9 mouse cellular contexts compared by ENCODE assay signal in the genomic region with DNA sequence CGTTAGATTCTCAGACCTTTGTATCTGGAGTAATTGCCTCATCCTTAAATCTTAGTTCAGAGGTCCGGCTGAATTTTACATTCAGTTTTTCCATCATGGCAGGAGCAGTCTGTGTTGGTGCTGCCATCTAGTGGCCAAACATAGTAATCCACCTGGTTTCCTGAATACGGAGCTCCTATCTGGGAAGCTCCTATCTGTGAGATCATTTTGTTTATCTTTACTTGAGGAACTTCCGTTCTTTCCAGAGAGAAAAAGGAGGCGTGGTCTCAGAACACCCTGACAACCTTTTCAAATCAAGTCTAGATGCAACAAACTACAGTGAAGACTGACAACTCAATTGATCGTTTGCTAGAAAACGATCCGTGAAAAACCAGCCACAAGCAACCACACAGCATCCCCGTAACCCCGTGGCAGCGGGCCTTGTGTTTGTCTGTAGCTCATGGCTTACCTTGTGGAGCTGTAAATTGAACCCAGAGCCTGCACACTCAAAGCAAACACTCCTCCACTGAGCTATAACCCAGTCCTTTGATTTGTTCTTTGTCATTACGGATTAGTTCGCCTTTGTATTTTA. TPM values are rescaled to one million over a fixed set of nuclear protein-coding genes. Genes with fewer than 3 reads are reported as not detected.
DNase-seq lines count a peak whose midpoint lies in the region; ATAC-seq and TF ChIP-seq lines count a peak whose summit lies in the region.
"Had no signal": no experiment of that assay in that cellular context is flagged by ENCODE, and none has a peak within 500 bp of the region (broad histone marks: within the 10 kb centered on the region; RNA-seq: fewer than 3 reads in every experiment).

No protein-coding gene starts in this region.

- no peak overlapping the region for H3K4me2 ChIP-seq in forebrain, embryonic 11.5 days (ENCODE audit: low read depth, low read length, severe bottlenecking)
- H3K4me2 ChIP-seq in hindbrain, embryonic 13.5 days = no peak overlapping the region
- H3K4me2 ChIP-seq in lung, postnatal 0 days (replicated peaks; ENCODE audit: low read depth, low read length) = no peak overlapping the region
- H3K4me2 ChIP-seq: limb, embryonic 15.5 days had no signal

- H3K4me1 ChIP-seq in forebrain, embryonic 11.5 days (replicated peaks; ENCODE audit: control insufficient read depth, insufficient read depth, low read length) = no peaks in the 10 kb centered on the region
- H3K4me1 ChIP-seq in hindbrain, embryonic 13.5 days (replicated peaks) = no peaks in the 10 kb centered on the region
- no peaks in the 10 kb centered on the region for H3K4me1 ChIP-seq in lung, postnatal 0 days (ENCODE audit: insufficient read depth, low read depth, low read length)
- H3K4me1 ChIP-seq: limb, embryonic 15.5 days had no signal

- 47% methylated on average over 13 of the region's 13 CpGs for WGBS in forebrain, embryonic 11.5 days
- WGBS in hindbrain, embryonic 13.5 days = 47% methylated on average over 13 of the region's 13 CpGs
- WGBS in lung, postnatal 0 days = 42% methylated on average over 13 of the region's 13 CpGs

- H3K36me3 ChIP-seq in forebrain, embryonic 11.5 days (ENCODE audit: control insufficient read depth, insufficient read depth, low read length) = no peaks in the 10 kb centered on the region
- H3K36me3 ChIP-seq in hindbrain, embryonic 13.5 days = no peaks in the 10 kb centered on the region
- H3K36me3 ChIP-seq in lung, postnatal 0 days (ENCODE audit: insufficient read depth, low read length) = no peaks in the 10 kb centered on the region
- H3K36me3 ChIP-seq: limb, embryonic 15.5 days had no signal

- H3K4me3 ChIP-seq in forebrain, embryonic 11.5 days (ENCODE audit: low read depth, low read length) = no peak overlapping the region
- no peak overlapping the region for H3K4me3 ChIP-seq in hindbrain, embryonic 13.5 days
- H3K4me3 ChIP-seq in lung, postnatal 0 days (ENCODE audit: low read depth, low read length) = no peak overlapping the region
- H3K4me3 ChIP-seq: limb, embryonic 15.5 days had no signal

- TF ChIP-seq EP300 in lung, postnatal 0 days (IDR thresholded peaks at IDR 0.05) = no peak

- DNase-seq in MN1 (ENCODE audit: low spot score) = peak; percentile 57
- DNase-seq in c-Kit-negative CD71-positive TER-119-positive erythroid progenitor cells, embryonic 14.5 days (ENCODE audit: low read depth, low spot score) = peak; percentile 21
- DNase-seq in forebrain, embryonic 11.5 days (ENCODE audit: low spot score) = peak; percentile 67
- DNase-seq in layer of hippocampus, adult 9-11 months = peak; percentile 58
- peak; percentile 82 for DNase-seq in lung, postnatal 0 days (ENCODE audit: low spot score)
- peak; percentile 82 for DNase-seq in retina, postnatal 1 day

- H3K27me3 ChIP-seq in forebrain, embryonic 11.5 days (ENCODE audit: control insufficient read depth, insufficient read depth, low read length) = no peaks in the 10 kb centered on the region
- H3K27me3 ChIP-seq in hindbrain, embryonic 13.5 days = no peaks in the 10 kb centered on the region
- no peaks in the 10 kb centered on the region for H3K27me3 ChIP-seq in lung, postnatal 0 days (replicated peaks; ENCODE audit: insufficient read depth, low read length)
- H3K27me3 ChIP-seq: limb, embryonic 15.5 days had no signal

- TF ChIP-seq CTCF in lung, postnatal 0 days (IDR thresholded peaks at IDR 0.05) = peak; percentile 86

- peak; percentile 67 for ATAC-seq in forebrain, embryonic 11.5 days (replicated peaks; ENCODE audit: low FRiP score)
- ATAC-seq in hindbrain, embryonic 13.5 days (ENCODE audit: low FRiP score) = peak; percentile 43; the same call in 1 of the 2 replicates
- peak; percentile 56 for ATAC-seq in lung, postnatal 0 days
- ATAC-seq in monocyte, adult 5-6 weeks (replicated peaks; ENCODE audit: insufficient number of reproducible peaks, low FRiP score, low TSS enrichment, poor library complexity, severe bottlenecking) = no peak

- no peaks in the 10 kb centered on the region for H3K9me3 ChIP-seq in forebrain, embryonic 11.5 days (ENCODE audit: control insufficient read depth, low read length)
- no peaks in the 10 kb centered on the region for H3K9me3 ChIP-seq in hindbrain, embryonic 13.5 days
- no peaks in the 10 kb centered on the region for H3K9me3 ChIP-seq in lung, postnatal 0 days (ENCODE audit: low read length)
- H3K9me3 ChIP-seq: limb, embryonic 15.5 days had no signal

- no peak overlapping the region for H3K9ac ChIP-seq in forebrain, embryonic 11.5 days (ENCODE audit: low read length)
- no peak overlapping the region for H3K9ac ChIP-seq in hindbrain, embryonic 13.5 days
- no peak overlapping the region for H3K9ac ChIP-seq in lung, postnatal 0 days (replicated peaks; ENCODE audit: low read depth)
- H3K9ac ChIP-seq: limb, embryonic 15.5 days had no signal

- H3K27ac ChIP-seq in forebrain, embryonic 11.5 days (ENCODE audit: low read depth, low read length) = no peak overlapping the region
- no peak overlapping the region for H3K27ac ChIP-seq in hindbrain, embryonic 13.5 days
- no peak overlapping the region for H3K27ac ChIP-seq in lung, postnatal 0 days (ENCODE audit: low read length)
- H3K27ac ChIP-seq: limb, embryonic 15.5 days had no signal

RNA-seq across cellular contexts. Expression of a gene that starts 8.1 kb away (rescaled TPM):
- polyA plus RNA-seq in forebrain, embryonic 11.5 days (2014; fragmentation: Nextera tagmentation; extraction: Ambion mirVana) = 10.4 and 11.3 TPM in 2 replicates
- 5.1 and 5.3 TPM in 2 replicates for polyA plus RNA-seq in hindbrain, embryonic 13.5 days (2015; fragmentation: Nextera tagmentation; extraction: Ambion mirVana)
- polyA plus RNA-seq in lung, postnatal 0 days (2015; fragmentation: Nextera tagmentation; extraction: Ambion mirVana) = 4.6 and 5.7 TPM in 2 replicates
- total RNA-seq in monocyte, adult 5-6 weeks (2017) = 1.1 to 5.1 TPM (median 2.5 TPM) in 3 replicates

RNA-seq across cellular contexts. Expression of a gene that starts 55.9 kb away (rescaled TPM):
- polyA plus RNA-seq in forebrain, embryonic 11.5 days (2014; fragmentation: Nextera tagmentation; extraction: Ambion mirVana) = 94.1 and 94.7 TPM in 2 replicates
- 92.3 and 94.3 TPM in 2 replicates for polyA plus RNA-seq in hindbrain, embryonic 13.5 days (2015; fragmentation: Nextera tagmentation; extraction: Ambion mirVana)
- 79.6 and 80.0 TPM in 2 replicates for polyA plus RNA-seq in lung, postnatal 0 days (2015; fragmentation: Nextera tagmentation; extraction: Ambion mirVana)
- total RNA-seq in monocyte, adult 5-6 weeks (2017) = 113 to 203 TPM (median 189 TPM) in 3 replicates

Comparison
In these comparisons a context has a peak if more than half of its experiments do, and no peak if none do; other contexts are left out.
1. DNase-seq: peak in every context shown above with its lines; median percentile 82 in lung, postnatal 0 days; 82 in retina, postnatal 1 day; 67 in forebrain, embryonic 11.5 days; 58 in layer of hippocampus, adult 9-11 months; 57 in MN1; 21 in c-Kit-negative CD71-positive TER-119-positive erythroid progenitor cells, embryonic 14.5 days.